Mouse (Mus musculus) ovary, postnatal 36 days (tissue): Measurements from ENCODE around the gene Fktn.
"Not testable (repeated sequence)": the region's sequence is repeated elsewhere in the genome, so short reads cannot be mapped to it uniquely, and the experiment has no call there.

Experiments
- DNase-seq: peaks from one replicate; pipeline ENCODE4 v3.0.0; 2022; ENCODE audit warnings: low spot score, mixed read lengths

Fktn gene

DNA sequence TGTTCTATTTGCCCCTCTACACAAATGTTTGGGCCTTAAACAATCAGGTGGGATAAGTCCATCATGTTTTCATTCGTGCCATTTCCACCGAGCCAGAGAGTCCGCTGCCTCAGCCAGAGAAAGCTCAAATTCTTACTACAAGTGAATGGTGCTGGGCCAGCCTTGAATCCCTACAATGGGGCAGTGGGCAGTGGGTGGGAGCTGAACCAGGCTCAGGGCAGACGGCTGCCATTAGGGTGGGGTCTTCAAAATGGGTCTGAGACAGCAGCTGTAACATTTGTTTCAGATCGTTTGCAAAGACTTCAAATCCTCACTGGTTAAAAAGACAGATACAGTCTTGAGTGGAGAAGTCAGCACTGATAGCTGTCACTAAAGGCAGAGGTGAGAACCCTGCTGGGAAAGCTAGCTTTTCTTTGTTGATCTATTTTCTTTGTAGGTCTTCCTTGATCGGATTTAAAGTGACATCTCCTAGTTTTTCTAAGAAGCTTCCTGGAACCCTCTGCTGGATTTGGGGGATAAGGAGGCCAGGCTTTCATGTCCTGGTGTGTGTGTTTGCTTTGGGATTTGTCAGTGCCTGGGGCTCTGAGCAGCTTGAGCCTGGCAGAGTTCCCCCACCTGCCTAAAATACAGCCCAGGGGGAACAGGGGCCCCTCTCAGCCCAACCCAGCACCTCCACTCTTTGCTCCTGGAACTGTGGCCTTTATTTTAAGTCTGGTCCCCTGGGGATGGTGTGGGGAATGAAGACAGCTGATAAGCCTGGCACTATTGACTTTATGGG is 57.3 kb downstream of the Fktn start:
- DNase-seq, result no peak

DNA sequence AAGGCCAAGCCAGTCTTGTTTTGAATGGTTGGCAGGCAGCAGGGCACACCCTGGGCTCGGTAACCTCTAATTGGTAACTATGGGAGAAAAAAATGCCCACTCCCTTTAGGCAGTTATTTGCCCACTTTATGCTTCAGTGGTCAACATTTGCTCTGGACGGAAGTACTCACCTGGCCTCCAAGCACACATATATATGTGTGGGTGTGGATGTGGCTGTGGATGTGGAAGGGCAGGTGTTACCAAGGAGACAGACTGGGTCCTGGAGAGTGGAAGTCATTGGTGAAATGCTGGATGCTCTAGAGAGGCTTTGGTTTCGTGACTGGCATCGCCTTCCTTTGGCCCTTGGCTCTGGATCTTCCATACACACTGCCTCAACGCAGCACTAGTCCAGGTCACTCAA is 58.2 kb downstream of the Fktn start:
- no peak for DNase-seq

DNA sequence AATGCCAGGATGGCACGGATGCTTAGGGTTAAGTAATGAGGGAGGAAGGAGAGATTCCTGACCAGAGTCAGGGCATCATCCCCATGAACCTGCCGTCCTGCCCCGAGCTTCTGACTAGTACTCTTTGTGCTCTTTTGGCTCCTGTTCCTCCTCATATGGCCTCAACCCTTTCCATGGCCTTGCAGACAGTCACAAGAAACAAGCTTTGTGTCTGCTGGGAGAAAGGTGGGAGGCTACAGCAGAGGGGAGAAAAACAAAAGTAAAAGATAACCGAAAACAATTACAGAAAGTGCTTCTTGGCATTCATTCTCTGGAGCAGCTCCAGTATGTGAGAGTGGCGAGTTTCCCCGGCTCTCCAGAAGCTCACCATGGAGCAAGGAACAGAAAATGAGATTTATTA is 60.1 kb downstream of the Fktn start:
- DNase-seq, result no peak

DNA sequence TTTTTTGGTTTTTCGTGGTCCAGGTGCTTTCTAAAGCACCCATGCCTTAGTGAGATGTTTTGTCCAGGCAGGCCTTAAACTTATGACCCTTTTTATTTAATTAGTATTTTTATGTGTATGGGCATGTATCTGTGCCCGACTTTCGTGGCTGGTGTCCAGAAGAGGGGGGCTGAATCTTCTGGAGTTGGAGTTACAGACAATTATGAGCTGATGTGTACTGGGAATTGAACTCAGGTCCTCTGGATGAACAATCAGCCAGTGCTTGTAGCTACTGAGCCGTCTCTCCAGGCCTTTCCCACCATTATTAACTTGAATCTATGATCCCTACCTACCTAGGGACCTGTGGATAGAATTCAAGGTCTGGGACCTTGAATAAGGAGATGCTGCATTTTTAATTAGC is 67.6 kb downstream of the Fktn start:
- DNase-seq, result no peak

DNA sequence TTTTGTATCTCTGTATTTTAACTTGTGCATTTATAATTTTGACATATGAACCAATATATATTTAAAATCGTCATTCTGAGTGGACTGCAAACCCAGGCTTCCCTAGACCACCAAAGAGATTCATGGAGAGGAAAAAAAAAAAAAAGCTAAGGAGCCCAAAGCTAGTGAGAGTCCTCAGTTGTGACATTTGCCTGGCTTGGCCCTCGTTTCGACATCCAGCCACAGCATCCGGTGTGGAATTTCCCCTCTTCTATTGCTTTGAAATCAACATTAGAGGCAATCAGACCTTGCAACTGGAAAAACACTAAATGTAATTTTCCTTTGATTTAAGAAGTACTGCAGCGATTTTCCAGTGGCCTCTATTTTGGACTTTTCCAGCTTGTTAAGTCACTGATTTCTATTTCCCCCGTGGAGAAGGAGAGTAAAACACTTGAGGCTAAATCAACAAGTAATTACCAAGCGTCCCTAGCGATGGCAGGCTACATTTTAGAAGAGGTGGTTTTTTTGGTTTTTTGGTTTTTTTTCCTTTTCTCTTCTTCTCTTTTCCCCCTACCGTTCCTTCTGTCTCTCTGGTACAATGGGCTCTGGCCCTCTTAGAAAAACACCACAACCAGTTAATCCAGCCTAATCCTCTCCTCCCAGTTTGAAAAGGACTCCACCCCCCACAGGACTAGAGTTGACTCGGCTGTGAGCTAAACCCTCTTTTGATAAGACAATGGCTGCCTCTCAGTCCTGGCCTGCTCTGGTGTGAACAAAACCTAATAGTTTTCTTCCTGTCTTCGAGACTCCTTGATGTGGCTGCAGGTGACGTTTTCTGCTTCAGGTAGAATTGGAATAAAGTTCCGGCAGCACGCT is 68.6 kb downstream of the Fktn start:
- no peak for DNase-seq

DNA sequence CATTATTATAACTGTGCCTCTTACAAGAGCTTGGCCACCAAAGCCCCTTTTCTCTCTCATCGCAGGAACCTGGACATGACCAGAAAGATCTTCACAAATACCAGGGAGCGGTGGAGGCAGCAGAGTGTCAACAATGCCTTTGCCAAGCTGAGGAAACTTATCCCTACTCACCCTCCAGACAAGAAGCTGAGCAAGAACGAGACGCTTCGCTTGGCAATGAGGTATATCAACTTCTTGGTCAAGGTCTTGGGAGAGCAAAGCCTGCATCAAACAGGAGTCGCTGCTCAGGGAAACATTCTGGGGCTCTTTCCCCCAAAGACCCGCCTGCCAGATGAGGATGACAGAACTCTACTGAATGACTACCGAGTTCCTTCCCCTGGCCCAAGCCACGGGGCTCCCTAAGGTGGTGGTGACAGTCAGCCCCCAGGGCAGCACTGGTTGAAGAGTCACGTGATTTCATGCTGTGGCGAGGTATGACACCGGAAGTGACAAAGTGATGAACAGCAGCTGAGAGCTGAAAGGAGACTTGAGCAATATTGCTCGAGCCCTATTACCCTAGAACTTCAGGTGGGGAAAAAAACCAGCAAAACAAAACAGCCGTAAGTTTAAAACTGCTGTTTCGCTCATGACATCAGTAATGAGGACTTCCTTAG is 72.1 kb downstream of the Fktn start:
- DNase-seq, result no peak

DNA sequence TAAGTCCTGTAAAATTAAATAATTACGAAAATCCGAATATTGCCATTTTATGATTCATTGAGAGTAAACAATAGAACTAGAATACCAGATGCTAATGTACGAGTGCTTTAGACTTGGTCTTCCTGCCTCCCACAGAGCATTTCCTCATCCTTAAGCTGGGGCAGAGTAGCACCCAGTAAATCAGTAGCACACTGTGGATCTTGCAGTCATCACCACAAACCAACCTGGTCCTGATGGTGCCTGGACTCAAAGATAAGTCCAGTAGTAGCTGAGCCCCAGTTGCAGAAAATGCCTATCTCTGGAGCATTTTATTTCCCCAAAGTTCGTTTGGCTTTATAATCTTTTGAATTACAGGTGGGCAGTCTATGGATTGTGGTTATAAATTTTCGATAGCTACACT is 73.1 kb downstream of the Fktn start:
- no peak for DNase-seq

DNA sequence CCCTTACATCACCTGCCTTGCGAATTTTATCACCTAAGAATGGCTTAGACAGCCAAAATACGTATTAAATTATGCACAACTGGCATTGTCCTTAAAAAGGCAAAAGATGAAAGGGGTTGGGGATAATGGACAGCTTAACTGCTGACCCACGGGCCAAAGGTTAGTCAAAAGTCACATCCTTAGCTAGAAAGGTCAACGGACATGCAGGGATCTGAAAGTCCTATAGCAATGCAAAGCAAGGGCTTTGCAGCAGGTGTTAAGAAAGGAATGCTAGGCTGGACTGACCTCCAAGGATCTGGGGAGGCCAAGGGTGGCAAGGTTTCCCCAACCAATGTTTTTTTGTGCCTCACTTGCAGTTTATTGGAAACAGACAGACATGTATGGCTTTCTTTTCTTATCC is 75.5 kb downstream of the Fktn start:
- DNase-seq, result no peak

DNA sequence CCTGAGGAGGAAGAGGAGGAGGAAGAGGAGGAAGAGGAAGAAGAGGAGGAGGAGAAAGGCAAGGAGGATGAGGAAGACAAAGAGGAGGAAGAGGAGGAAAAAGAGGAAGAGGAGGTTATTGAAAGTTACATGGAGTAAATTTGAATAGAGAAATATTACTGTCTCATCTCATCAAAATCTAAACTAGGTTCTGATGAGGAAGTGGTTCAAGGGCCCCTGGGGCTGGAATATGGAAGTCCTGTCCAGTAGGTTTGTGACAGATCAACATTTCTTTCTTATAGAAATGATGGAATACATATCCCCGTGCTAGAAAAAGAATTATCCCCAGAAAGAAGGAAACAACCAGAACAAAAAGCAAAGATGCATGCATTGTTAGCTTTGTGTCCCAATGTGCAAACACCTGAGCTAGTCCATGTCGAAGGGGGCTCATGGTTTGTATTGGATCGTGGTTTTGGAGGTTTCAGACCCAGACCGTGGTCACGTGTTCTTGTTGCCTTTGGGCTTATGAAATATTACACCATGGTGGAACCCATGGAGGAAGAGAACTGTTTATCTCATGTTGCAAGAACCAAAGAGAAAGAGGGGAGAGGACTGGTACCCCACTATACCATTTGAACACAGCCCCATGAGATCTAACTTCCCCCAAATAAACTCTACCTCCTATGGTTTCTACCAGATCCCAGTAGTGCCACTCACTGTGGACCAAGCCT is 80.6 kb downstream of the Fktn start:
- no peak for DNase-seq

DNA sequence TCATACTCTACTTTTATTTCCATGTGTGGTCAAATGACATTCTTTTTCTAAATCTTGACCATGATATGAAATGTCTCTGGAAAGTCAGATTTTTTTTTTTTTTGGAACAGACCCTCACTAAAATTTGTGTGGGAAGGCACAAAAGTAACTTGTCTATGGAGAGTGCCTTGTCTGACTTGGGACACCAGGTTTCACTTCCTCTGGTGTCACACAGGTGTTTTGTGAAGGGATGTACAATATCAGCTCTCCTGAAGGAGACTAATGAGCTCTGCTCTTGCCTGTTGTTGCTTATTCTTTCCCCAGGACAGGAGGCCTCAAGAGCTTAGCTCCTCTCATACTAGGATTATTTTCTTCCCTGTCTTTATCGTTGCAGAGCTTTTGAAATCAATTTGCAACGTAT is 81.3 kb downstream of the Fktn start:
- DNase-seq, result no peak

DNA sequence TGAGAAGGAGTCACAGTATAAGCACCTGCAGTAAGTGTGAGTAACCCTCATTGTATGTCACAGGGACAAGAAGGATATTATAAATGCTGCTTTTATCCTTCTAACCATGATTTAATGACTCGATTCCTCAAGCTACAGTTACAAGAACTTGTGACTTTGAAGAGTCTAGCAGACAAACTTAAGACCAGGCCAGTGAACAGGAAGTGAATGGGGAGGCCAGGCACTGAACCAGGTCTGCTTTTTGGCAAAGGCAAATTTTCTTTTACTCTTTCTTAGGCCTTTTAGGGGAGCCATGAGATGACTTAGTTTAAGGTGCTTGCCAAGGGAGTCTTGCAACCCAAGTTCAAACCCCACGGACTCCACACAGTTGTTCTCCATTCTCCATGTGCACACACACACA is 81.9 kb downstream of the Fktn start:
- DNase-seq, result no peak

DNA sequence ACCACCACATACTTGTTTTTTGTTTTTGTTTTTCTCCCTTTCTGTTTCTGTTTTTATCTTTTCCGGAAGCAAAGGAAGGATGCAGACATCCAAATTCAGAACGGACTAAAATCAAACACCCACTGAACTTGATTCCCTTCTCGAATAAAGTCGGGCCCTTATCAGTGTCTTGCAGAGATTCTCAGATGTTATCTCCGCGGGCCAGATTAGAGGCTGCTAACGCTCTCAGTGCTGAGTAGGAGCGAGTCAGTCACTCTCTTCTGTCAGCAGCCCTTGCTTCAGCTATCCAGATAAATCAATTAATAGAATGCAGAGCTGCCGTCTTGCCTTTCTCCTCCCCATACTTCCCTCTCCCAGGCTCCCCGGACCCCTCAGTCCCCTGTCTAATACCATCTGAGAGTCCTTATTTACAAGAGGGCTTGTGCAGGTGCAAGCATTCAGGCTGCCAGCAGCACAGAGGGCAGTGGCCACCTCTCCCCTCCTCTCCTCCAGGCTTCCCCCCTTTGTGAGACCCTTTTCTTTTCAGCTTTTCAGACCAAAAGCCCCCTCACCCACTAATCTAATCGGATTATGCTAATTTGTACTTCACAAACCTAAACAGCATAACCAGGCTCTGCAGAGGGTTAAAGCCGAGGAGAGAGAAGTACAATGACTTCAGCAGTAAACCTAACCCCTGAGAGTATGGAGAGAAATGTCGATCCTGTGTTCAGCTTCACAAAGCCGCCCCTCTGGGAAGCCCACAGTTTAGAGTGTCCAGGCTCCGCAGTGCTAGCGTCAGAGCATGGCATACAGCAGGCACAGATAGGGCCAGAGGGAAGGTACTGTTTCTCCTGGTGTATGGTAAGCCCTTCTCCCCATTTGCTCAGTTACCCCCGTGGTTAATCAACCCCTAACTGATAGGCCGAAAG is 83.3 kb downstream of the Fktn start:
- no peak for DNase-seq

DNA sequence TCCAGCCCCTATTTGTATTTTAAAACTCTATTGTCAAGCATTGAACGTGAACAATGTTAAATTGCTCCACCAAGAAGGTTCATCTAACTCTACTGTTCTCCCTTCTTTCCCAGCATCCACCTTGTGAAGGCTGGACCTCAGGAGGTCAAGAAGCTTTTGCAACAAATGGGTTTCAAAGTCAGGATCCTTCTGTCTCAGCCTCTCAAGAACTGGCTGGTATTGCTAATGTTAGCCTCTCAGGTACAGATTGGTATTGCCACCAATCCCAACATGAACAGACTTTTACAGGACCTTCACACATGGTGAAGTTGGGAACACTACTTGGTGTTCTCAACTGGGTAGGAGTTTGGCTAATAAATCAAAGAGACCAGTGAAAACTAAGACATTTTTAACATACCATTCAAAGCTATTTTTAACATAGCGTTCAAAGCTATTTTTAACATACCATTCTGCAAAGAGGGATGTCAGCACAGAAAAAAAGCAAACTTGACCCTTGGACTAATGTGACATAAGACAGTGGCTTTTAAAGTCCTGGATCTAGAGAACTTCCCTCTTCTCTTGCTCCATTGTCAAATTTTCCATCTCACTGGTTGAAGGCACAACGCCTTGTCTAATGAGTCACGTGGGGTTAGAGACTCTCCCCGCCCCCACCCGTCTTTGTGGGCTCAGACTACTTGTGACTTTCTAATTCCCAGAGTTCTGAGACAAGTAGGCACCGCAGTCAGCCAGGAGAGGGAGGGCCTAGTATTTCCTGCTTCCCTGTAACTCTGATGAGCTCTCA is 85.3 kb downstream of the Fktn start:
- DNase-seq, result no peak

DNA sequence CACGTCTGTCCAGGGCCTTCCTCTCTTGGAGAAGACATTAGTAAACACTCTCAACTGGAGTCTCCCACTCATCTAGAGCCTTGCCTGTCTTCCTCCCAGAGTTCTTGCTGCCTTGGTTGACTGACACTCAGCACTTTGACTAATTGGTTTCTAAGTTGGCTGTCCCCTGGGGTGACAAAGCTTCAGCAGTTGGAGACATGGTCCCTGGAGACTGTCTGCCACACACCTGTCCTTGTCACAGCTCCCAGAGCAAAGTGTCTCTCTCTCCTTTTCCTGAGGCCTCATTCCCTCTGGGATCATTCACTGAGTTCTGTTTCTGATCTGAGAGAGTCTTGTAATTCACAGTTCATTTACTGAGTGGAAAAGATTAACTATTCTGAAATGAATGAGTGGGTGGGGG is 86.0 kb downstream of the Fktn start:
- DNase-seq, result no peak

DNA sequence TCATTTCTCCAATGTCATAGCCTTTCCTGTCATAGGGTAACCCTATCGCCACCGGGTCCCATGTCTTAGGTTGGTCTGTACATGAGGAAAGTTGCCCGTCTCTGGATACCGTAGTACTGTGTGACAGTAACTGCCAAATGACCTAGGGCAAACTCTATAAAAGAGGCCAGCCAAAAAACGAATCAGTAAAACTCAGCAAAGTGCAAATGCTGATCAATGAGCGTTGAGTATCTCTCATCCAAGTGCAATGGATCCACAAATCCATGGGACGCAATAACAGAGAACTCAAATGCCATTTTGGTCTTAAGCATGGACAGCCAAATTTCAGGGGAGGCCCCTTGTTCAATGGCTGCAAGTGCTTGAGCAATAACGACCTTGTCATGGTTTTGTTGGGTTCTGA is 89.9 kb downstream of the Fktn start:
- not testable (repeated sequence) for DNase-seq

DNA sequence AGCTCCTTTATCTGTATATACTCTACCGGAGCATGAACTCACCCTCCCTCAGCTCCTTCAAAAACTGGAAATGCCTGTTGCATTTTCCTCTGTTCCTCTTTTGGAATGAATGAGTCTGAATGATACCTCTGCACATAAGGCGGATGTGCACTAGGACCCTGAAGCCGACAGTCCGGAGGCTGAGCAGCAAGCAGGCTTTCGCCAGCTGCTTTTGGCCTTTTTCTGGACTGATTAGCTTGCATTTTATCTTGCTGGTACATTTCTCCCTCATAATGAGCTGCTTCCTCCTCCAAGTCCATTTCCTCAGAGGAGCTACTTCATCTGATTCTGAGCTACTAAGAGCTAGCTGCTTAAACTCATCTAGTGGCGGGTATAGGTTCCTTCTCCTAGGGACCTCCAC is 92.6 kb downstream of the Fktn start:
- not testable (repeated sequence) for DNase-seq

DNA sequence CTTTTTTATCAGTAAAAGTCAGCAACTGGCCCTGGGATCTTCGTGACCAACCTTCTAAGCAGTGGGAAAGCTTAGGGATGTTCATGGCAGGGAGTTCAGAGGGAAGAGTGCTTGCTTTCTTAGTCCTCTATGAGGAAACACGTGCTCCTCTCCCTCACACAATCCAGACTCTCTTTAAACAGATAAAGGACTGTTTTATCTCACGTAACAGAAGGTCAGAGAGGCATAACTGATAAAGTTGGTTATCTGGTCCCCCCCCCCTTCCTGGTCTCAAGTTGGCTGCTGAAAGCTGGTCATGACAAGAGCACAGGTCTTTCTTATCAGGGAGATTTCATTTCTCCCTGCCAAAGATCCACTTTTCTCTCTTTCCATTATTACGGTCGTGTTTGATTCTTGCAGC is 104.5 kb downstream of the Fktn start:
- no peak for DNase-seq

DNA sequence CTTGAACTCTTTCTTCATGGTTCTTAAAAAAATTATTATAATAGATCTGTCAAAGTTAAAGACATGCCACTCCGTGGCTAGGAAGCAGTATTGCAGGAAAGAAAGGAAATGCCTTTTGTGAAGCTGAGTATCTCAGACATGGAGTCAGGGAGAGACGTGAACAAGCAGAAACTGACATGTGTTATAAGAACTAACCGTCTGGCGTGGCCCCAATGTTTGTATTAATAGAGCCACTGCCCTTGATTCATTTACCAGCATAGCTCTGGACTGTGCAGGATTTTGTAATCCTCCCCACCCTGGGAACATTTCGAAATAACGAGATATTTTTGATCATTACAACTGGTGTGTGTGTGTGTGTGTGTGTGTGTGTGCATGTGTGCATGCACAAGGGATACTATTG is 109.9 kb downstream of the Fktn start:
- DNase-seq, result no peak

DNA sequence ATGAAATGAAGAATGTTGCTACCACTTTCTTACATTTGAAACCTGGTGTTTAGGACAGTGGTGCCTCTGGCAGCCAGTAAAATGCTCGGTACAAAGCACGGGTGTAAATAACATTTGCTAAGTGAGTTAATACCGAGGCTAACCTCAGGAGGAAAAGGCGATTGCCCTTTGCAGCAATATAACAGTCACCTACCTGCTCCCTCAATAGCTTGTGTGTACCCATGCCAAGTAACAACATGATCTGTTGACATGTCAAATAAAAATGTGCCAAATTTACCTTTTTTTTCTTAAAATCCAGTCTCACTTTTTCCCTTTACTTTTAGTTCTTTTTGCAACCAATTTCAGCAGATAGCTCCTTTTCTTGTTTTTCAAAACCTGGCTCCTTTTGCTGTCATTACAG is 111.0 kb downstream of the Fktn start:
- no peak for DNase-seq

DNA sequence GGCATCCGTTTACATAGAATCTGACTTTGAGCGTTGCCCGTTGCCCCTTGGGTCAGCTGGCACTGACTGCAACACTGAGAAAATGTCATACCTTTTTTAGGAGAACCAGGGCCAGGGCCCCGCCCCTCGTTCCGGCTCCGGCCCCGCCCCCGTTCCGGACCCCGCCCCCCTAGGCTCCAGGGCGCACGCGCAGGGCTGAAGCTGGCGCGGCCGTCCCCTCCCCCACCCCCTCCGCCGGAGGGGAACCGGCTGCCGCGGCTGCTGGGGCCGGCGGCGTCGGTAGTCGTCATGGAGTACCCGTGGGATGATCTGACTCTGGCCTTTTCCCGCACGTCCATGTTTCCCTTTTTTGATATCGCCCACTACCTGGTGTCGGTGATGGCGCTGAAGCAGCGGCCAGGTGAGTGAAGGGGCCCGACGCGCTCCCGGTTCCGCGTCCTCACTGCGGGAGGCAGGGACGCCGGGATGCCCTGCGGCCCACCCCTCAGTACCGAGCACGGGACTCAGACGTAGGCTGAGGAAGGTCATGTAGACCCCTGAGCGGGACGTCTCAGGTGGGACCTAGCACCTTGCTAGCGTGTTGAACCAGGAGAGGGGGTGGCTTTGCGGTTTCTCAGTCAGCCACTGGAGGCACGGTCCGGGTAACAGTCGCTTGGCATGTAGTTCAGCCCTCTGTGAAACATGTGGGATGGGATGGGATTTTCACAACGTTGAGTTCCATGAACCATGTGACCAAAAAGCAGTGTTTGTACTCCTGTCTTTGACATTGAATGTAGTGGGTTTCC is 112.2 kb downstream of the Fktn start, which contains the start of gene Tmem38b:
Gene Tmem38b, plus strand, starts transcription at position 225 of the 785 bp plus-strand sequence.
- peak; percentile 80 for DNase-seq
